Mouse (Mus musculus) embryo, embryonic 11.5 days (tissue): ENCODE measurements at regions not wholly inside any gene's neighbourhood (a gene's known extent, or its start where the extent isn't known, plus 50 kb on each side); places are given as distances from the start of the nearest gene placed in this dataset.

Experiments
- DNase-seq: peaks from one replicate; pipeline ENCODE4 v3.0.0-alpha.2; 2012; ENCODE audit warnings: low read depth, low spot score

GRCm38 (mm10) chr4:95185113-95185915, 133.3 kb upstream of the Jun start:
- no peak for DNase-seq

GRCm38 (mm10) chr4:95185916-95186200, 133.8 kb upstream of the Jun start:
- no peak for DNase-seq

GRCm38 (mm10) chr4:95188107-95188506, 136.1 kb upstream of the Jun start:
- no peak for DNase-seq

- no peak for DNase-seq
Observed at GRCm38 (mm10) chr4:95191654-95192406, 139.8 kb upstream of the Jun start.

GRCm38 (mm10) chr4:95192562-95192961, 140.5 kb upstream of the Jun start:
- no peak for DNase-seq

- DNase-seq = no peak
Observed at GRCm38 (mm10) chr4:95193028-95193427, 141.0 kb upstream of the Jun start.

- no peak for DNase-seq
Observed at GRCm38 (mm10) chr4:95193473-95193872, 141.5 kb upstream of the Jun start.

GRCm38 (mm10) chr4:95194621-95195455, 142.8 kb upstream of the Jun start:
- DNase-seq = no peak

- DNase-seq = no peak
Observed at GRCm38 (mm10) chr4:95196106-95196505, 144.1 kb upstream of the Jun start.

- no peak for DNase-seq
Observed at GRCm38 (mm10) chr4:95197077-95197711, 145.2 kb upstream of the Jun start.

- no peak for DNase-seq
Observed at GRCm38 (mm10) chr4:95199394-95199793, 147.4 kb upstream of the Jun start.

GRCm38 (mm10) chr4:95200130-95200529, 148.1 kb upstream of the Jun start:
- DNase-seq = no peak

- DNase-seq = no peak
Observed at GRCm38 (mm10) chr4:95202478-95202877, 150.5 kb upstream of the Jun start.

- no peak for DNase-seq
Observed at GRCm38 (mm10) chr4:95203577-95203976, 151.6 kb upstream of the Jun start.

GRCm38 (mm10) chr4:95205372-95205771, 153.3 kb upstream of the Jun start:
- DNase-seq = no peak

GRCm38 (mm10) chr4:95207783-95208182, 155.8 kb upstream of the Jun start:
- DNase-seq = no peak

GRCm38 (mm10) chr4:95208827-95209226, 156.8 kb upstream of the Jun start:
- no peak for DNase-seq

GRCm38 (mm10) chr4:95209322-95210119, 157.5 kb upstream of the Jun start:
- no peak for DNase-seq

GRCm38 (mm10) chr4:95212561-95212960, 160.5 kb upstream of the Jun start:
- DNase-seq = no peak

- DNase-seq = no peak
Observed at GRCm38 (mm10) chr4:95213026-95213425, 161.0 kb upstream of the Jun start.

GRCm38 (mm10) chr4:95214026-95214425, 162.0 kb upstream of the Jun start:
- no peak for DNase-seq
